Comparison of ENCODE assay signal across 8 mouse cellular contexts in genomic region chr2:35108712-35109111, GRCm38 (mm10). TPM values are rescaled to one million over a fixed set of nuclear protein-coding genes. Genes with fewer than 3 reads are reported as not detected.
DNase-seq lines count a peak whose midpoint lies in the region; ATAC-seq and TF ChIP-seq lines count a peak whose summit lies in the region.

No protein-coding gene starts in this region.

- TF ChIP-seq CTCF in liver, postnatal 0 days (IDR thresholded peaks at IDR 0.05; ENCODE audit: low read depth) = peak; percentile 72

- peak overlapping the region; percentile 95 for H3K27ac ChIP-seq in embryonic facial prominence, embryonic 10.5 days (replicated peaks)
- H3K27ac ChIP-seq in heart, embryonic 13.5 days (replicated peaks) = peak overlapping the region; percentile 80
- peak overlapping the region; percentile 98 for H3K27ac ChIP-seq in liver, postnatal 0 days (ENCODE audit: low read depth)
- peak overlapping the region; percentile 89 for H3K27ac ChIP-seq in neural tube, embryonic 13.5 days (replicated peaks)

- no peak for TF ChIP-seq EP300 in liver, postnatal 0 days (IDR thresholded peaks at IDR 0.05; ENCODE audit: low read depth)

- ATAC-seq in heart, embryonic 13.5 days (ENCODE audit: extremely low read depth, insufficient number of reproducible peaks, low FRiP score, low TSS enrichment) = no peak
- ATAC-seq in liver, postnatal 0 days = peak; percentile 42
- peak; percentile 77 for ATAC-seq in neural tube, embryonic 13.5 days (ENCODE audit: low read depth)

- WGBS in embryonic facial prominence, embryonic 10.5 days = 37% methylated on average over 3 of the region's 3 CpGs
- 36% methylated on average over 3 of the region's 3 CpGs for WGBS in heart, embryonic 13.5 days
- 14% methylated on average over 3 of the region's 3 CpGs for WGBS in liver, postnatal 0 days (ENCODE audit: insufficient replicate concordance)
- WGBS in neural tube, embryonic 13.5 days = 38% methylated on average over 3 of the region's 3 CpGs

- H3K9me3 ChIP-seq in embryonic facial prominence, embryonic 10.5 days = no peaks in the 10 kb centered on the region
- no peaks in the 10 kb centered on the region for H3K9me3 ChIP-seq in heart, embryonic 13.5 days
- no peaks in the 10 kb centered on the region for H3K9me3 ChIP-seq in liver, postnatal 0 days (ENCODE audit: low read length)
- no peaks in the 10 kb centered on the region for H3K9me3 ChIP-seq in neural tube, embryonic 13.5 days

- H3K27me3 ChIP-seq in embryonic facial prominence, embryonic 10.5 days (replicated peaks; ENCODE audit: low read depth, poor library complexity, severe bottlenecking) = no peaks in the 10 kb centered on the region
- no peaks in the 10 kb centered on the region for H3K27me3 ChIP-seq in heart, embryonic 13.5 days (replicated peaks)
- H3K27me3 ChIP-seq in liver, postnatal 0 days (ENCODE audit: insufficient read depth, low read length) = no peaks in the 10 kb centered on the region
- no peaks in the 10 kb centered on the region for H3K27me3 ChIP-seq in neural tube, embryonic 13.5 days

- H3K9ac ChIP-seq in heart, embryonic 13.5 days = peak overlapping the region; percentile 84
- peak overlapping the region; percentile 89 for H3K9ac ChIP-seq in liver, postnatal 0 days (replicated peaks)
- H3K9ac ChIP-seq in neural tube, embryonic 13.5 days = peak overlapping the region; percentile 86

- peak overlapping the region; percentile 86 for H3K4me2 ChIP-seq in heart, embryonic 13.5 days
- peak overlapping the region; percentile 93 for H3K4me2 ChIP-seq in liver, postnatal 0 days (ENCODE audit: low read depth, low read length)
- H3K4me2 ChIP-seq in neural tube, embryonic 13.5 days = peak overlapping the region; percentile 69

- DNase-seq in CD4-positive helper T cell, adult 2 months (ENCODE audit: low read depth, low spot score) = peak; percentile 82
- peak; percentile 69 for DNase-seq in R1 (ENCODE audit: low read depth, low spot score)
- peak; percentile 58 for DNase-seq in embryonic facial prominence, embryonic 10.5 days (ENCODE audit: low spot score)
- peak; percentile 55 to 60 for DNase-seq in kidney, postnatal 25 days
- DNase-seq in liver, postnatal 0 days = peak; percentile 61
- DNase-seq in thymus, postnatal 10 days (ENCODE audit: low spot score in 2 of 2) = peak; percentile 38 to 53

- peaks cover 5% of the 10 kb centered on the region for H3K36me3 ChIP-seq in embryonic facial prominence, embryonic 10.5 days (replicated peaks)
- H3K36me3 ChIP-seq in heart, embryonic 13.5 days = no peaks in the 10 kb centered on the region
- H3K36me3 ChIP-seq in liver, postnatal 0 days (replicated peaks; ENCODE audit: insufficient read depth, low read length) = peaks cover 4% of the 10 kb centered on the region; the same call in 1 of the 2 replicates
- H3K36me3 ChIP-seq in neural tube, embryonic 13.5 days = no peaks in the 10 kb centered on the region

- H3K4me3 ChIP-seq in embryonic facial prominence, embryonic 10.5 days = peak overlapping the region; percentile 95
- peak overlapping the region; percentile 75 for H3K4me3 ChIP-seq in heart, embryonic 13.5 days
- peak overlapping the region; percentile 87 for H3K4me3 ChIP-seq in liver, postnatal 0 days (ENCODE audit: low read depth, low read length)
- peak overlapping the region; percentile 78 for H3K4me3 ChIP-seq in neural tube, embryonic 13.5 days

- H3K4me1 ChIP-seq in embryonic facial prominence, embryonic 10.5 days = peaks cover 11% of the 10 kb centered on the region
- H3K4me1 ChIP-seq in heart, embryonic 13.5 days = peaks cover 14% of the 10 kb centered on the region
- H3K4me1 ChIP-seq in liver, postnatal 0 days (ENCODE audit: insufficient read depth) = peaks cover 24% of the 10 kb centered on the region
- peaks cover 7% of the 10 kb centered on the region for H3K4me1 ChIP-seq in neural tube, embryonic 13.5 days (replicated peaks)

RNA-seq across cellular contexts. Expression of gene Cntrl, which starts 0.6 kb away (rescaled TPM):
- 28.5 and 30.4 TPM in 2 replicates for polyA plus RNA-seq in embryonic facial prominence, embryonic 10.5 days (2016; fragmentation: Nextera tagmentation; extraction: Ambion mirVana)
- polyA plus RNA-seq in heart, embryonic 13.5 days (2015; fragmentation: Nextera tagmentation; extraction: Ambion mirVana) = 16.2 and 16.5 TPM in 2 replicates
- polyA plus RNA-seq in liver, postnatal 0 days (2015; fragmentation: Nextera tagmentation; extraction: Ambion mirVana) = 10.5 and 10.8 TPM in 2 replicates
- 9.7 and 10.4 TPM in 2 replicates for polyA plus RNA-seq in neural tube, embryonic 13.5 days (2015; fragmentation: Nextera tagmentation; extraction: Ambion mirVana)

RNA-seq across cellular contexts. Expression of gene AI182371, which starts 7.4 kb away (rescaled TPM):
- 0.15 TPM in 1 of 2 replicates, not detected in the other for polyA plus RNA-seq in embryonic facial prominence, embryonic 10.5 days (2016; fragmentation: Nextera tagmentation; extraction: Ambion mirVana)
- polyA plus RNA-seq in heart, embryonic 13.5 days (2015; fragmentation: Nextera tagmentation; extraction: Ambion mirVana) = 0.35 and 0.74 TPM in 2 replicates
- polyA plus RNA-seq in liver, postnatal 0 days (2015; fragmentation: Nextera tagmentation; extraction: Ambion mirVana) = 90.6 and 102 TPM in 2 replicates
- polyA plus RNA-seq in neural tube, embryonic 13.5 days (2015; fragmentation: Nextera tagmentation; extraction: Ambion mirVana) = 0.22 and 0.52 TPM in 2 replicates

RNA-seq across cellular contexts. Expression of gene Hc, which starts 47.5 kb away (rescaled TPM):
- polyA plus RNA-seq in embryonic facial prominence, embryonic 10.5 days (2016; fragmentation: Nextera tagmentation; extraction: Ambion mirVana) = 0.10 and 0.17 TPM in 2 replicates
- 0.19 and 0.83 TPM in 2 replicates for polyA plus RNA-seq in heart, embryonic 13.5 days (2015; fragmentation: Nextera tagmentation; extraction: Ambion mirVana)
- polyA plus RNA-seq in liver, postnatal 0 days (2015; fragmentation: Nextera tagmentation; extraction: Ambion mirVana) = 81.0 and 82.7 TPM in 2 replicates
- polyA plus RNA-seq in neural tube, embryonic 13.5 days (2015; fragmentation: Nextera tagmentation; extraction: Ambion mirVana) = 0.19 TPM in 1 of 2 replicates, not detected in the other

Comparison
In these comparisons a context has a peak if more than half of its experiments do, and no peak if none do; other contexts are left out.
1. RNA of gene AI182371, which starts 7.4 kb away (polyA plus RNA-seq): 90.6 to 102 TPM in liver, postnatal 0 days; 0.22 to 0.52 TPM in neural tube, embryonic 13.5 days, 0.35 to 0.74 TPM in heart, embryonic 13.5 days and 0.15 TPM in embryonic facial prominence, embryonic 10.5 days; every median in the first group is over 10 times any median in the second.
2. RNA of gene Hc, which starts 47.5 kb away (polyA plus RNA-seq): 81.0 to 82.7 TPM in liver, postnatal 0 days; 0.19 to 0.83 TPM in heart, embryonic 13.5 days, 0.10 to 0.17 TPM in embryonic facial prominence, embryonic 10.5 days and 0.19 TPM in neural tube, embryonic 13.5 days; every median in the first group is over 10 times any median in the second.
3. Peak in every context shown above with its lines, with median percentiles within 50 percentile points of each other: DNase-seq, H3K27ac ChIP-seq, H3K4me3 ChIP-seq, H3K4me2 ChIP-seq and H3K9ac ChIP-seq.